Mouse (Mus musculus) thymus, postnatal 25 days (tissue): ENCODE data around the gene Cenpm.

ENCODE experiments used
- DNase-seq: peaks from one replicate; pipeline ENCODE4 v3.0.0; 2022

Cenpm gene

GRCm38 (mm10) chr15:82187401-82187800 is 57.1 kb downstream of the Cenpm start:
- no peak for DNase-seq

GRCm38 (mm10) chr15:82186931-82187330 is 57.6 kb downstream of the Cenpm start:
- no peak for DNase-seq

- no peak for DNase-seq
Observed at GRCm38 (mm10) chr15:82186131-82186530, 58.4 kb downstream of the Cenpm start.

- DNase-seq: no peak
Observed at GRCm38 (mm10) chr15:82185062-82185783, 59.3 kb downstream of the Cenpm start.

- no peak for DNase-seq
Observed at GRCm38 (mm10) chr15:82184656-82185055, 59.9 kb downstream of the Cenpm start.

GRCm38 (mm10) chr15:82184183-82184582 is 60.4 kb downstream of the Cenpm start:
- DNase-seq: no peak
